Mouse (Mus musculus): ENCODE measurements around the gene Gpc3.
"Not testable (repeated sequence)": the region's sequence is repeated elsewhere in the genome, so short reads cannot be mapped to it uniquely, and the experiment has no call there.

The Gpc3 gene

DNA sequence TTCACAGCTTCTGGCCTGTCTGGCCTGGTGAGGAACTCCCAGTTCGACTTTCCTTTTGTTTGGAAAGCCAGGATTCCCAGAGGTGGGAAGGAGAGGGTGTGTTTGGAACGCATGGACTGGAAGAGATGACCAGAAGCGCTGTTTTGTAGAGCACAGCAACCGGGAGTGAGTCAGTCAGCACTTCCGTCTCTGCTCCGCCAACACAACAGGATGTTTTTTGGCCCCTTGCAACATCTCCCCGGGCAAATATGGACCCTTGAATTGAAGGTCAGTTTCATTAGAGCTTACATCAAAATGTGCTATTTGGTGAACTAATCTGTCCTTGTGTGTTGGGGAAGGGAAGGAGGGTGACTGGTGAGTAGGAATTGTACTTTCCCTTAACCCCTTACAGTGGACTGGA lies 340.7 kb downstream of the Gpc3 start:
- DNase-seq = no peak

DNA sequence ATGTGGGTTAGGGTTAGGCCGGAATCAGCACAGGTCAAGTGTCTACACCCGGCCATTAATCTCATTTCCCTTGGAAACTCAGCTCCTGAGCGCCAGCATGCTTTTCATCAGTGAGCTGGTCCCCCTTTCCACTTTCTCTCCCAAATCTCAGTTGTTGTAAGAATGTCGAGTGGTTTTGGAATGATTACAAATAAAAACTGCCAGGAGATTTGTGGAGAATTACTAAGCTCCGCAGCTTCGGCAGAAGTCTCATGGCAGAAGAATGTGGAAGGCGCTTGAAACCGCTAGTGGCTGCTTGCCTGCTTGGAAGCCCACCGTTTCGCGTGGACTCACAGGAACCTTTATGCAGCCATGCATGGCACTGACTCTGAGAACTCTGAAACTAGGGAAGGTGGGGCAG lies 351.8 kb downstream of the Gpc3 start:
- peak; percentile 25 to 41 for DNase-seq

DNA sequence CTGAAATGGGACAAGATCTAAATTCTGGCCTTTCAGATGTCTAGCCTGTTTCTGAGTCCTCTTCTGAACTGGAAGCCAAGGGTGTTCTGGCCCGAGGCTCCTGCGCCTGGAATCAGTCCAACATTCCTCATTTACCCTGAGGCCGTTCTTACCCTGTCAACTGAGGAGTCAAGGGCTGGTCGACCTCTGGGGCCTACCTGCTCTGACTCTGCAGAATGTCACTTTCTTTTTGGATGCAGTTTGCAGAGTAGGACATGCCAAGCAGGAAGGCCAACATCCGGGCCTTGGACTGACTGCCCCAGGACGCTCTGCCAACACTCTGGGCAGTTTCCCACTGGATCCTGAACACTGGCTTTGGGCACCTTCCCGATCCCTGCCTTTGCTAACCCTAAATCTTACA lies 352.2 kb downstream of the Gpc3 start:
- DNase-seq = peak; percentile 6 to 20

DNA sequence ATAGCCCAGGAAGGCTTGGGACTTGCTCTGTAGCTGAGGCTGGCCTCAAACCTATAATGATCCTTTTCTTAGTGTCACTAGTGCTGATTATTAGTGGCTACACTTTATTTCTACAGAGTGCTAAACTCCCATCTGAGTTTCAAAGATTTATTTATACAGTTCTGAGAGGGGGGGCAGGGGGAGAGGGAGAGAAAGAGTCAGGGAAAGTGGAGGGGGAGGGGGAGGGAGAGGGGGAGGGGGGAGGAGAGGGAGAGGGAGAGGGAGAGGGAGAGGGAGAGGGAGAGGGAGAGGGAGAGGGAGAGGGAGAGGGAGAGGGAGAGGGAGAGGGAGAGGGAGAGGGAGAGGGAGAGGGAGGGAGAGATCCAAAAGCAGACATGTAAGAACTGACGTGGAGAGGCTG lies 354.0 kb downstream of the Gpc3 start:
- not testable (repeated sequence) for DNase-seq

DNA sequence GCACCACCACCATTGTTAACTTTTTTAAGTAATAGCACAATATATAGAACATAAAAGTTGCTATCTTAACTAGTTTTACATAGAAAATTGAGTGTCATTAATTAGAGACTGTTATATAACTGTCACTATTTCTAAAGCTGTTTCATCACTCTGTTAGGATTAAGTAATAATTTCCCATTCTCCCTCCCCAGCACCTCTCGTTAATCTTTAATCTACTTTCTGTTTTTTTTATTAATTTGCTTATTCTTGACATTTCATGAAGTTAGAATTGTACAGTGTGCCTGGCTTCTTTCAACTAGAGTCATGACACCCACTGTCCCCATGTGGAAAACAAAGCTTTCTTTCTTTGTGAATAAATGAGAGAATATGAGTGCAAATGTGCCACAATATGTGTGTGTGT lies 359.2 kb downstream of the Gpc3 start:
- DNase-seq = no peak

DNA sequence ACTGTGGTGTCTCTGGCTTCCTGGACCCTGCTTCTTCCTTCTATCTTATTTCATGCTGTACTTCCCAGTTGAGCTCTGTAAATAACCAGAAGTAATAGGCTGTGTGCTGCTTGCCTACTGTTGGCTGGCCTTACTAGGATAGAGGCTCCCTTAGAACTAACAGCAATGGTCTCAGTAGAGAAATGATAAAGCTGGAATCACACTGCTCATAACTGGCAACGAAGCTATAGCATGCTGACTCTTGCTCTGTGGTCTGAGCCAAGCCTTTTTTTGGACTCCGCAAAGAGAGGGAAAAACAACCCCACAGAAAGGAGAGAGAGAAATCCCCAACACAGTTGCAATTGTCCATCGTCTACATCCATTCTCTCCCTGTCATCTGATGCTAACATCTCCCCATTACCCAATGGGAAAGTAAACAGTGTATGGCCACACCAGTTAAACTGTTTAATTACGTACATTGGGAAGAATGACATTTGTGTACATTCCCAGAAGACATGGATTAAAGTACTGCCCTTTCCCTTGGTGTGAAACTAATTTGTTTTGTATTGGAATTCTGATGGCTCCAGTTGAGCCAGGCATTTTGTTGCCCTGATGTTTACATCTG lies 368.0 kb downstream of the Gpc3 start:
- DNase-seq = no peak

DNA sequence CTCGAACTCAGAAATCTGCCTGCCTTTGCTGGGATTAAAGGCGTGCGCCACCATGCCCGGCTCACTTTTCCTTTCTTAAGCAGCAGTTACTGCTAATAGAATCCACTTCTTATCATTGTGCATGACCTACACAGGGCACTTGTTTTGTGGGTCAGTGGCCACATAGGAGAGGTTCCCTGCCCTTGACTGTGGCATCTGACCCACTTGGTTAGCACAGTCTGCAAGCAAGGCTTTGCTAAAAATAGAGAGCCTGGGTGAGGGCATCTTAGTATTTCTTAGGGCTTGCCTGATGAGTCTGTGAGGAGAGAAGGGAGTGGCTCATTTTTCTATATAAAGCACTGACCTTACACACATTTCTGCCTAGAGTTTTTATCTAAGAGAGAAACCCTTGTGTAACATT lies 376.3 kb downstream of the Gpc3 start:
- DNase-seq = no peak

DNA sequence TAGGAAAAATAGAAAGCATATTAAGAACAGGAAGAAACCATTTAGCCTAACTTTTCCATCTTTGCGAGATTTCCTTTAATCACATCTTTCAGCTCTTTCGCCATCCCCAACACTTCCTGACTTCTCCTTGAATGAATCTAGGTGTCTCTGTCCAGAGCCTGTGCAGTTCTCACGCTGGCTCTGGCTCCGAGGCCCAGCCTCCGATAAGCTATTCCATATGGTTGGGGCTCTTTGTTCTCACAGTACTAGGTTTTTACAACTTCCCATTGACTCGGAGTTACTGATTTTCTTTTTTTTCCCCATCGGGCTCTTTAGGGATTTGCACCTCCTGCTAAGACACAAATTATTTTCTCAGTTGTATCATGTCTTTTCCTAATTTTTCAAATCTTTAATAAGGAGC lies 381.8 kb downstream of the Gpc3 start:
- no peak for DNase-seq

DNA sequence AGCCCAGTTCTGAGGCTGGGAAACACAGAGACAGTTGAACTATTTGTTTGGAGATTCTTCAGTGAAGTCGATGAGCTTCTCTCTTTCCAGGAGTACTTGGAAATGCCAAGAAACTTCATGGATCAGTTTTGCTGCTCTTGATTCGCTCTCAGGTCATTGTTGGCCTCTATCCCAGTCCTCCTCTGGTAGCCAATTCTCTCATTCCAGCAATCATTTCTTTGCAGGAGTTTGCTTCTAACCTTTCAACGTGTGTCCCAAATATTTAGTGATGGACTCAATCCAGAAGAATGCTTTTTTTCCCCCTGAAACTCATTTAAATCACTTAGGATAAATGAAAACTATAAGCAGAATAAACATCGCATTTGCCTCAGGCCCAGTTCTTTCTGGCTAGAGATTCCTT lies 383.0 kb downstream of the Gpc3 start:
- DNase-seq = no peak
